Mouse (Mus musculus) megakaryocyte progenitor cell, adult 5-6 weeks (primary cell): ENCODE results near the gene B3galnt1. TPM values are rescaled to one million over a fixed set of nuclear protein-coding genes. Genes with fewer than 3 reads are reported as not detected.
A peak's percentile ranks its signal among the peaks of the same experiment; 100 is the strongest.

Source experiments
- ATAC-seq: replicated peaks from 2 replicates; pipeline ENCODE4 v1.8.0; 2016; ENCODE audit warnings: mild to moderate bottlenecking, moderate TSS enrichment, inconsistent platforms; ENCODE audit not compliant: poor library complexity
- total RNA-seq, 2 experiments: library from RNA; stranded (forward) in 1 of 2; stranded (reverse) in 1 of 2; fragments of 157-497, 149-512 nt in 1 of 2; fragments of 200-1000 nt in 1 of 2; gene quantifications; 2 replicates each; pipeline versions ENCODE4 v1.2.3 to v1.2.4; 2015 to 2017

The B3galnt1 gene
- total RNA-seq (2015) (0.10 and 0.84 TPM in 2 replicates), total RNA-seq (2017) (0.12 and 1.1 TPM in 2 replicates)

GRCm38 (mm10) chr3:69598261-69599165 is at the start of gene B3galnt1:
B3galnt1 (minus strand) TSS chr3:69598960.
- peak; percentile 78 for ATAC-seq

GRCm38 (mm10) chr3:69634521-69634920 is 35.8 kb upstream of the B3galnt1 start:
- no peak for ATAC-seq

GRCm38 (mm10) chr3:69633706-69634420 is 35.1 kb upstream of the B3galnt1 start:
- no peak for ATAC-seq

- ATAC-seq, result no peak
These were observed 28.3 kb upstream of the B3galnt1 start for GRCm38 (mm10) chr3:69626963-69627590.

- ATAC-seq, result no peak
These were observed 27.6 kb upstream of the B3galnt1 start for GRCm38 (mm10) chr3:69626213-69626962.

GRCm38 (mm10) chr3:69624182-69624581 is 25.4 kb upstream of the B3galnt1 start:
- no peak for ATAC-seq

- ATAC-seq, result no peak
These were observed 9.1 kb upstream of the B3galnt1 start for GRCm38 (mm10) chr3:69607909-69608308.

- no peak for ATAC-seq
These were observed 8.7 kb upstream of the B3galnt1 start for GRCm38 (mm10) chr3:69607468-69607867.

- ATAC-seq, result peak; percentile 29; the same call in 1 of the 2 replicates
These were observed 8.2 kb upstream of the B3galnt1 start for GRCm38 (mm10) chr3:69606923-69607322.

GRCm38 (mm10) chr3:69599166-69599500 is 373 bp upstream of the B3galnt1 start:
- ATAC-seq, result peak; percentile 37

- ATAC-seq, result no peak
These were observed 944 bp downstream of the B3galnt1 start for GRCm38 (mm10) chr3:69597816-69598215.

- ATAC-seq, result no peak
These were observed 1.5 kb downstream of the B3galnt1 start for GRCm38 (mm10) chr3:69597211-69597610.

GRCm38 (mm10) chr3:69596116-69596515 is 2.6 kb downstream of the B3galnt1 start:
- no peak for ATAC-seq

GRCm38 (mm10) chr3:69594071-69594470 is 4.7 kb downstream of the B3galnt1 start:
- ATAC-seq, result no peak

GRCm38 (mm10) chr3:69593426-69593825 is 5.3 kb downstream of the B3galnt1 start:
- no peak for ATAC-seq

GRCm38 (mm10) chr3:69588101-69588760 is 10.5 kb downstream of the B3galnt1 start:
- 0 out of 2 replicates have a peak, but pooled peaks have one; percentile 9 for ATAC-seq

GRCm38 (mm10) chr3:69583798-69584197 is 15.0 kb downstream of the B3galnt1 start:
- no peak for ATAC-seq

- ATAC-seq, result 0 out of 2 replicates have a peak, but pooled peaks have one; percentile 44
These were observed 20.0 kb downstream of the B3galnt1 start for GRCm38 (mm10) chr3:69578791-69579190.

- no peak for ATAC-seq
These were observed 22.0 kb downstream of the B3galnt1 start for GRCm38 (mm10) chr3:69576715-69577114.

GRCm38 (mm10) chr3:69575577-69575976 is 23.2 kb downstream of the B3galnt1 start:
- ATAC-seq, result no peak
